Mouse (Mus musculus) testis, adult 2 months (tissue): ENCODE measurements around the gene Gypa.

ENCODE experiments used
- CTCF ChIP-seq: fragments of 200-500 bp; IDR thresholded peaks from 2 replicates; pipeline ENCODE4 v1.5.1; 2012; ENCODE audit warnings: low read depth, mild to moderate bottlenecking, inconsistent platforms, low read length, moderate library complexity; ENCODE audit not compliant: control insufficient read depth, insufficient read depth, insufficient replicate concordance
- POLR2A ChIP-seq: fragments of 200-500 bp; IDR thresholded peaks from 2 replicates; pipeline ENCODE4 v1.6.1; 2012; ENCODE audit warnings: low read depth, mild to moderate bottlenecking, inconsistent platforms, low read length, moderate library complexity; ENCODE audit not compliant: control insufficient read depth

- no peak for TF ChIP-seq CTCF
- TF ChIP-seq POLR2A: no peak
Observed at GRCm38 (mm10) chr8:80494346-80494660, 722 bp downstream of the Gypa start.
